Mouse (Mus musculus) adrenal gland (tissue): ENCODE measurements around the gene Fcgr3.
"Not testable (repeated sequence)": the region's sequence is repeated elsewhere in the genome, so short reads cannot be mapped to it uniquely, and the experiment has no call there.

Experiments used
- intact Hi-C: fragments of 180-260 bp; cut with DNase I; formaldehyde crosslinking; loops from one replicate; pipeline ENCODE4 v1.15.1; 2025

Fcgr3 gene

DNA sequence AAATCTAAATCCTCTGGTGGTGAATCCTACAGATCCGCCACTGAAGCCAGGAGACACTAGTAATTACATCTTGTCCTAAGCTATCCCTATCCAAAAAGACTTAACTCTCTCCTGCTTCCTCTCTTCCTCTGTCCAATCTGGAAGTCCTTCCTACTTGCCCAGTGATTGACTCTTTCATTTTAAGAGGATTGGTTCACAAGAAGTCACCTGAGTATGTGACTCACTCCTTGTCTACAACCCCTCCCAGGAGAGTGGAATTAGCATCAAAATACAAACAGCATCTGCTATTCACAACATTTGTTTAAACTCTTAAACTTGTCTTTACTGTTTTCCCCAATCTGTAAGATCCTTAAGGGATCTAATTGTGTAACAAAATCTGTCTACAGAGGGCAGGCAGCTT lies 25.2 kb upstream of the Fcgr3 start:
- intact Hi-C loops: loop anchor here (10.0 kb wide), 1 partner anchor 185 kb away; no protein-coding TSS in a partner anchor

DNA sequence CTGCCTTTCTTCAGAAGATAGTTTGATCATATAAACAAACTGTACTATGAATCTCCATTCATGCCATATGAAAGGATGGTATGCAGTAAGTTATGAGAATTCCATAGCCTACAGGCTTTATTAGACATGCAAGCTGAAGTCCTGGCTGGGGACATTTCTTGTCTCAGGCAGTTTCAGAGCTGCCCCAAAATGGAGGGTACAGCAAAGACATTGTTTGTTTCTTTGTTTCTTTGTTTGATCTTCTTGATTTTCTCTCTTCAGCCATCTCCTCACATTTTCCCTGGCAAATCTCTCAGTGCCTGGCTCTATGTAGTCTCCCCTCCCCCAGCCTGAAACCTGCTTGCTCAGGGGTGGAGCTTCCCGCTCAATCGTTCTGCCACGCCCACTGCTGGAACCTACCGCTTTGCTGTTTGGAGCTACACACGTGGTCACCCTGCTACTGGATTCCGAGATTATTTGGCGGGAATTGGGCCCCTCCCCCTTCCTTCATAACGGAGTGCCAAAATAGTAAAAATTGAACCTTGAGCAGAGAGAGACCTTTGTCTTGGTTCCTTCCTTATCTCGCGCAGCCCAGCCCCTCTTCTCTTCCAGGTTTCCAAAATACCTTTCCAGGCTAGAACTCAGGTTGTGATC lies 23.6 kb upstream of the Fcgr3 start:
- intact Hi-C loops: not testable (repeated sequence)

- intact Hi-C loops: no loop called here
Measured at GRCm38 (mm10) chr1:171085718-171086117, 21.0 kb upstream of the Fcgr3 start.

- intact Hi-C loops: not testable (repeated sequence)
Measured at GRCm38 (mm10) chr1:171081512-171082231, 16.9 kb upstream of the Fcgr3 start.

- intact Hi-C loops: not testable (repeated sequence)
Measured at GRCm38 (mm10) chr1:171079825-171080224, 15.1 kb upstream of the Fcgr3 start.

DNA sequence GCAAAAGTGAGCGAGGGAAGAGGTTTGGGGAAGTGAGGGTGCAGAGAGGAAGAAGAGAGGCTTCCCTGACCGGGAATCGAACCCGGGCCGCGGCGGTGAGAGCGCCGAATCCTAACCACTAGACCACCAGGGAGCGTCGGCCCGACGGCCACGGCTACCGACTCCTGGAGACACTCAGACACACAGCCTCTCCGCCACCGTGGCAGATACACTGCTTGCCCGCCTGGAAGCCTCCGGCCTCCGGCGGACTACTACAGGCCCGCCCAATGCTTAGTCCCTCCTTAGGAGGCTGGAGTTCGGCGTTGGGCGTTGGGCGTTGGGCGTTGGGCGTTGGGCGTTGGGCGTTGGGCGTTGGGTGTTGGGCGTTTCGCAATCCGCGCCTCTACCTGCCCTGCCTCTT lies 14.6 kb upstream of the Fcgr3 start:
- intact Hi-C loops: not testable (repeated sequence)

DNA sequence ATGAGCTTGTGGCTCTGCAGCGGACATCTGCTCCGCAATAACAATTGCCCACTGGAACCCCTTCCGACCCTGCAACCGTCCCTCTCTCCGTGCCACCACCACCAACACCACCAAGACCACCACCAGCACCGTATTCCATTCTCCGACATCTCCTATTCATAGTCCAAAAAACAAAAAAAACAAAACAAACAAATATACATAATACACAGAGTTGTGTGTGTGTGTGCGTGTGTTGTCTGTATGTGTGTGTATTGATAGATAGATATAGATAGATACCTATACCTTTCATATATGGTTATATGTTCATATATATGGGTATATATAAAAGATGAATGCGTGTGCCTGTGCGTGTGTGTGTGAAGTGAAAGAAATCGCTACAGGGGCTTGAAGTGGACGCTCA lies 13.7 kb upstream of the Fcgr3 start:
- intact Hi-C loops: not testable (repeated sequence)

GRCm38 (mm10) chr1:171077955-171078354 lies 13.2 kb upstream of the Fcgr3 start:
- intact Hi-C loops: not testable (repeated sequence)

GRCm38 (mm10) chr1:171077192-171077591 lies 12.5 kb upstream of the Fcgr3 start:
- intact Hi-C loops: not testable (repeated sequence)

GRCm38 (mm10) chr1:171076176-171076575 lies 11.4 kb upstream of the Fcgr3 start:
- intact Hi-C loops: not testable (repeated sequence)

DNA sequence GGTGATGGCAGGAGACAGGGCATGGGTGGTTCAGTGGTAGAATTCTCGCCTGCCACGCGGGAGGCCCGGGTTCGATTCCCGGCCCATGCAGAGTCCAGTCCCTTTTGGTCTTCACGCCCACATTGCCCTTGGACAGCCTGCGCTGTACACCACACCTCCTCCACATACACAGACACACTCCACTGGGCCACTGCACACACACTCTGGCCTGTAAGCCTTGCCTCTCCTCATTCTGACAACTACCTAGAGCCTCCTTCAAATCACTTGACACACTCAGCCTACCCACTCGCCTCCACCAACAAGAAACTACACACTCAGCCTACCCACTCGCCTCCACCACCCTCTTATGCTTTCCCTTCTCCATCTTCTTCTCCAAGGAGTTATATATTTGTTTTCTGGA lies 9.5 kb upstream of the Fcgr3 start:
- intact Hi-C loops: not testable (repeated sequence)

DNA sequence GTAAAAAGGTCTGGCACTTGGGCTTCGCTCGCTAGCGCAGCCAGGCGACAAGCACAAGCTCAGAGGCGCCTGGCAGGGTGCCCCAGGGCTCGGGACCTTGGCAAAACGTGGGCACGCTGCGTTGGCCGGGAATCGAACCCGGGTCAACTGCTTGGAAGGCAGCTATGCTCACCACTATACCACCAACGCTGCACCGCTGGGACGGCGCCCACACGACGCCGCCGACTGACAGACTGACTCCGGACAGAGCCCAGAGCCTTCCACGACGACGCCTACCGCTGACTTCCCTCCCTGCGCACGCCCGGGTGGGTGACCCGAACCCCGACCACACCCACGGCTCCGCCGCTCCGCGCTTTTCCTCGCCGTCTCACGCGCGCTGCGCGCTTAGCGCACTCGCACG lies 7.5 kb upstream of the Fcgr3 start:
- intact Hi-C loops: not testable (repeated sequence)

DNA sequence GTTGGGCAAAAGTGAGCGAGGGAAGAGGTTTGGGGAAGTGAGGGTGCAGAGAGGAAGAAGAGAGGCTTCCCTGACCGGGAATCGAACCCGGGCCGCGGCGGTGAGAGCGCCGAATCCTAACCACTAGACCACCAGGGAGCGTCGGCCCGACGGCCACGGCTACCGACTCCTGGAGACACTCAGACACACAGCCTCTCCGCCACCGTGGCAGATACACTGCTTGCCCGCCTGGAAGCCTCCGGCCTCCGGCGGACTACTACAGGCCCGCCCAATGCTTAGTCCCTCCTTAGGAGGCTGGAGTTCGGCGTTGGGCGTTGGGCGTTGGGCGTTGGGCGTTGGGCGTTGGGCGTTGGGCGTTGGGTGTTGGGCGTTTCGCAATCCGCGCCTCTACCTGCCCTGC lies 7.0 kb upstream of the Fcgr3 start:
- intact Hi-C loops: not testable (repeated sequence)

GRCm38 (mm10) chr1:171070879-171071278 lies 6.1 kb upstream of the Fcgr3 start:
- intact Hi-C loops: not testable (repeated sequence)

DNA sequence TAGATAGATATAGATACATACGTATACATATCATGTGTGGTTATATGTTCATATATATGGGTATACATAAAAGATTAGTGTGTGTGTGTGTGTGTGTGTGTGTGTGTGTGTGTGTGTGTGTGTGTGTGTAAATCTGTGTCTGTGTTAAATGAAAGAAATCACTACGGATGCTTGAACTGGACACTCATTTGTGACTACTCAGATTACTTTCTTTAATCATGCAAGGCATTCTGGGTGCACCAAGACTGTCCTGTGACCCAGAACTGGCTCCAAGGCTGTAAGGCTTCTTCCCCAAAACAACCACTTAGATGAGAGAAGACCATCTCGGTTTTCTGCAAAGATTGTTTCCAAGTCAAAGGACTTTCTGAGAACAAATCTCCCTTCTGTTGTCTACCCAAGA lies 4.8 kb upstream of the Fcgr3 start:
- intact Hi-C loops: not testable (repeated sequence)

DNA sequence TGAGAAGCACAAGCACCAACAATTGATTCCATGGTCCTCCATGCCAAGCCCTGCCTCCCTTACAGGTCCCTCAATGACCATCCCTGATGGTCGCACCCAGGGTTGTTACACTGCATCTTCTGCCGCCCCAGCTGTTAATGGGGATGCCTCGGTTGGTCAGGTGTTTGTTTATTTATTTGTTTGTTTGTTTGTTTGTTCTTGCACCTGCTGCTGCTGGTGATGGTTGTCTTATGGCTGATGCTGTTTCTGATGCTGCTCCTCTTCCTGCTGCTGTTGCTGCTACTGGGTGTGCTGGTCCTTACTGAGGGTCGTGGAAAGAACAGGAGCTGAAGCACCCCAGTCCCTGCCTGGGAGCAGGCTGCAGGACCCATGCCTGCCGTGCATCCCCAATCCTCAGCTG lies 3.2 kb upstream of the Fcgr3 start:
- intact Hi-C loops: not testable (repeated sequence)

- intact Hi-C loops: not testable (repeated sequence)
Measured at GRCm38 (mm10) chr1:171066583-171066982, 1.8 kb upstream of the Fcgr3 start.

- intact Hi-C loops: not testable (repeated sequence)
Measured at GRCm38 (mm10) chr1:171065768-171066167, 1.0 kb upstream of the Fcgr3 start.

DNA sequence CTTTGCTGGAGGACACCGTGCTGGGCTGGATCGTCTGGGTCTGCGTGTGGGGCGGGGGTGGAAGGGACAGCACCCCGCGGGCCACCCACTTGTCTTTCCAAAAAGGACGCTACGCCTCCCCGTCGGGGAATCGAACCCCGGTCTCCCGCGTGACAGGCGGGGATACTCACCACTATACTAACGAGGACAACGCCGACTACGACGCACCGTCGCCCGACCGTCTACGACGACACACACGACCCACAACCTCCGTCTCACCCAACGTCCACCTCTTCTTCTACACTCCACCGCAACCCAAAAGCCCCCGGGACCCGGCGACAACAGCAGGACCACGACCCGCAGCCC lies 480 bp upstream of the Fcgr3 start:
- intact Hi-C loops: not testable (repeated sequence)

DNA sequence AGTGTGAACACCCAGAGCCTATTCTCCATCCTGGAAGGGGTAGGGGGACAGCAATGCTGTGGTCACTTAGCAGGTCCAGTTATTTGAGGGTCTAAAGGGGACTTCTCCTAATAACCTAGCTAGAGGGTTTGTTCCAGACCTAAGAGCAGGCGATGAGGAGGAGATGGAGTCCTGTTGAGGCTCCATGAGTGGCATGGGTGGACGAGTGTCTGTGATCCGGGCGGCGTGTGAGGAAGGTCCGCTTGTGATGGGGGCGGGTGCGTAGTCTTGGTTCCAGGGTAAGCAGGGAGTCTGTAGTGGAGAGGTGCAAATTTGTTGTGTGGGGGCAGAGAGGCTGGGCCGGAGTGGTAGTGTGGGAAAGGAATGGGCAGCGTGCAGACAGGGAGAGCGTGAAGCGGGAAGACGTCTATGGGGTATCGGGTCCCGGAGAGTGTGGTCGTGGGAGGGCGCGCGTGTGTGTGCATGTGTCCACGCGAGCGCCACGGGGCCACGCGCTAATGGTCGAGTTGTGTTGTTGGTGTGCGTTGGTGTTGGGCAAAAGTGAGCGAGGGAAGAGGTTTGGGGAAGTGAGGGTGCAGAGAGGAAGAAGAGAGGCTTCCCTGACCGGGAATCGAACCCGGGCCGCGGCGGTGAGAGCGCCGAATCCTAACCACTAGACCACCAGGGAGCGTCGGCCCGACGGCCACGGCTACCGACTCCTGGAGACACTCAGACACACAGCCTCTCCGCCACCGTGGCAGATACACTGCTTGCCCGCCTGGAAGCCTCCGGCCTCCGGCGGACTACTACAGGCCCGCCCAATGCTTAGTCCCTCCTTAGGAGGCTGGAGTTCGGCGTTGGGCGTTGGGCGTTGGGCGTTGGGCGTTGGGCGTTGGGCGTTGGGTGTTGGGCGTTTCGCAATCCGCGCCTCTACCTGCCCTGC lies 905 bp downstream of the Fcgr3 start:
- intact Hi-C loops: not testable (repeated sequence)

GRCm38 (mm10) chr1:171061566-171061965 lies 3.2 kb downstream of the Fcgr3 start:
- intact Hi-C loops: no loop called here

DNA sequence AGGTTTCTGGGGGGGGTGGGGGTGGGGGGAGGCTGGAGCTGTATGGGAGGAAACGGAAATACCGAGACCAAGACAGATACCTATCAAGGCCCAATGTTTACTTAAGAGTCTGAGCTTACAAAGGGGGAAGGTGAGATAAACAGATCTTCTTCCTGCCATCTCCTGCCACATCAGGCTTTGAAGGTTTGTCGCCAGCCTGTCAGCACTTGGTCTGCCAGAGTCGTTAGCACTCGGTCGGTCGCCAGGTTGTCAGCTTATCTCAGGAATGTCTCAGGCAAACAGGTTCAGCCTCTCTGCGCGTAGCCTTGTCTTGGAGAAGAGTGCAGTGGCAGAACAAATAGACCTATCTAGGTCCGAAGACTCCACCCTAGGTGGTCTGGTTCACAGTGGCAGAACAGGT lies 4.3 kb downstream of the Fcgr3 start:
- intact Hi-C loops: no loop called here
